Mouse (Mus musculus) limb, embryonic 13.5 days (tissue): ENCODE measurements around the gene Klf2. TPM values are rescaled to one million over a fixed set of nuclear protein-coding genes. Genes with fewer than 3 reads are reported as not detected.

Source experiments
- ATAC-seq: fragments of 200-750 bp; cut with Nextera tagmentation; 2 replicates; pipeline ENCODE4 v1.8.0; 2017; ENCODE audit warnings: low read depth, moderate number of reproducible peaks, moderate TSS enrichment; ENCODE audit not compliant: low FRiP score
- H3K27ac ChIP-seq: fragments of 300-500 bp; sonication (generic); 2 replicates; pipeline ENCODE4 v1.5.1; 2015; ENCODE audit warnings: inconsistent platforms, mild to moderate bottlenecking, moderate library complexity
- H3K27me3 ChIP-seq: fragments of 300-500 bp; sonication (generic); 2 replicates; pipeline ENCODE4 v1.6.1; 2015; ENCODE audit warnings: mild to moderate bottlenecking, inconsistent platforms
- H3K36me3 ChIP-seq: fragments of 300-500 bp; sonication (generic); 2 replicates; pipeline ENCODE4 v1.6.1; 2015; ENCODE audit warnings: inconsistent platforms, mild to moderate bottlenecking, moderate library complexity
- H3K4me1 ChIP-seq: fragments of 300-500 bp; sonication (generic); 2 replicates; pipeline ENCODE4 v1.6.1; 2015; ENCODE audit warnings: inconsistent platforms
- H3K4me2 ChIP-seq: fragments of 300-500 bp; sonication (generic); replicated peaks from 2 replicates; pipeline ENCODE4 v1.6.1; 2015; ENCODE audit warnings: inconsistent platforms, mild to moderate bottlenecking, moderate library complexity
- H3K4me3 ChIP-seq: fragments of 300-500 bp; sonication (generic); 2 replicates; pipeline ENCODE4 v1.5.1; 2015; ENCODE audit warnings: moderate library complexity, mild to moderate bottlenecking, inconsistent platforms
- H3K9ac ChIP-seq: fragments of 300-500 bp; sonication (generic); 2 replicates; pipeline ENCODE4 v1.6.1; 2015; ENCODE audit warnings: mild to moderate bottlenecking, inconsistent platforms
- H3K9me3 ChIP-seq: fragments of 300-500 bp; sonication (generic); 2 replicates; pipeline ENCODE4 v1.6.1; 2016; ENCODE audit warnings: inconsistent platforms
- WGBS: fragments of 180-500 bp; shearing (Covaris S2); methylation state at CpG from one replicate; pipeline ENCODE4 v1.1.7; 2015; 5-methylcytosine and 5-hydroxymethylcytosine counted together
- polyA plus RNA-seq: library from polyadenylated mRNA; unstranded; fragments of >200 nt; fragmentation: Nextera tagmentation; extraction: Ambion mirVana; gene quantifications from 2 replicates; pipeline ENCODE4 v1.2.1, GENCODE M21; 2015

Klf2 gene
- polyA plus RNA-seq, 1 experiment from 2014 or later = 8.9 TPM

- WGBS = 59% methylated on average over 6 of the region's 6 CpGs
- no peak for ATAC-seq
- Histone ChIP-seq H3K4me3 (no peak overlapping the region), H3K9ac (no peak overlapping the region), H3K36me3 (no peaks in the 10 kb centered on the region), H3K4me1 (peaks cover 23% of the 10 kb centered on the region), H3K27ac (no peak overlapping the region), H3K4me2 (no peak overlapping the region), H3K9me3 (no peaks in the 10 kb centered on the region), H3K27me3 (peaks cover 50% of the 10 kb centered on the region)
Observed at GRCm38 (mm10) chr8:72323131-72323725, 4.4 kb downstream of the Klf2 start.

- no peak for ATAC-seq
- no peaks in the 10 kb centered on the region for H3K36me3 ChIP-seq
- no peak overlapping the region for H3K27ac ChIP-seq
- no peak overlapping the region for H3K4me3 ChIP-seq
- H3K9ac ChIP-seq = no peak overlapping the region
- peaks cover 23% of the 10 kb centered on the region for H3K4me1 ChIP-seq
- peaks cover 45% of the 10 kb centered on the region for H3K27me3 ChIP-seq
- WGBS = 82% methylated on average over 10 of the region's 10 CpGs
- H3K4me2 ChIP-seq = no peak overlapping the region
- no peaks in the 10 kb centered on the region for H3K9me3 ChIP-seq
Observed at GRCm38 (mm10) chr8:72324036-72324706, 5.3 kb downstream of the Klf2 start.

- ATAC-seq = no peak; the same call in 1 of the 2 replicates
- no peak overlapping the region for H3K4me3 ChIP-seq
- H3K27ac ChIP-seq = no peak overlapping the region
- H3K4me2 ChIP-seq = no peak overlapping the region
- 64% methylated on average over 2 of the region's 2 CpGs for WGBS
- H3K9me3 ChIP-seq = no peaks in the 10 kb centered on the region
- H3K4me1 ChIP-seq = peaks cover 18% of the 10 kb centered on the region
- no peaks in the 10 kb centered on the region for H3K36me3 ChIP-seq
- peaks cover 40% of the 10 kb centered on the region for H3K27me3 ChIP-seq
- H3K9ac ChIP-seq = no peak overlapping the region
Observed at GRCm38 (mm10) chr8:72324708-72325107, 5.9 kb downstream of the Klf2 start.

- H3K4me1 ChIP-seq = no peaks in the 10 kb centered on the region
- H3K27me3 ChIP-seq = no peaks in the 10 kb centered on the region
- ATAC-seq = no peak
- no peak overlapping the region for H3K4me3 ChIP-seq
- H3K9me3 ChIP-seq = no peaks in the 10 kb centered on the region
- no peak overlapping the region for H3K9ac ChIP-seq
- no peak overlapping the region for H3K27ac ChIP-seq
- WGBS = 85% methylated on average over 3 of the region's 3 CpGs
- H3K36me3 ChIP-seq = no peaks in the 10 kb centered on the region
- no peak overlapping the region for H3K4me2 ChIP-seq
Observed at GRCm38 (mm10) chr8:72329116-72329515, 10.3 kb downstream of the Klf2 start.

- no peaks in the 10 kb centered on the region for H3K27me3 ChIP-seq
- H3K4me3 ChIP-seq = no peak overlapping the region
- no peak for ATAC-seq
- no peaks in the 10 kb centered on the region for H3K4me1 ChIP-seq
- 78% methylated on average over 6 of the region's 6 CpGs for WGBS
- H3K9me3 ChIP-seq = no peaks in the 10 kb centered on the region
- H3K27ac ChIP-seq = no peak overlapping the region
- H3K4me2 ChIP-seq = no peak overlapping the region
- H3K36me3 ChIP-seq = peaks cover 12% of the 10 kb centered on the region
- no peak overlapping the region for H3K9ac ChIP-seq
Observed at GRCm38 (mm10) chr8:72330806-72331516, 12.1 kb downstream of the Klf2 start.

GRCm38 (mm10) chr8:72331631-72332030 is 12.8 kb downstream of the Klf2 start:
- no peak overlapping the region for H3K4me2 ChIP-seq
- WGBS = 89% methylated on average over 4 of the region's 4 CpGs
- H3K27ac ChIP-seq = no peak overlapping the region
- H3K9ac ChIP-seq = no peak overlapping the region
- H3K36me3 ChIP-seq = peaks cover 19% of the 10 kb centered on the region
- H3K9me3 ChIP-seq = no peaks in the 10 kb centered on the region
- H3K4me3 ChIP-seq = no peak overlapping the region
- H3K27me3 ChIP-seq = no peaks in the 10 kb centered on the region
- ATAC-seq = no peak
- no peaks in the 10 kb centered on the region for H3K4me1 ChIP-seq

- H3K36me3 ChIP-seq = peaks cover 38% of the 10 kb centered on the region
- H3K9ac ChIP-seq = no peak overlapping the region
- H3K27ac ChIP-seq = no peak overlapping the region
- no peaks in the 10 kb centered on the region for H3K27me3 ChIP-seq
- H3K4me3 ChIP-seq = no peak overlapping the region
- 44% methylated on average over 3 of the region's 3 CpGs for WGBS
- no peaks in the 10 kb centered on the region for H3K9me3 ChIP-seq
- no peak for ATAC-seq
- H3K4me1 ChIP-seq = no peaks in the 10 kb centered on the region
- H3K4me2 ChIP-seq = no peak overlapping the region
Observed at GRCm38 (mm10) chr8:72333429-72334143, 14.8 kb downstream of the Klf2 start.

GRCm38 (mm10) chr8:72334144-72334641 is 15.4 kb downstream of the Klf2 start:
- WGBS = 77% methylated on average over 4 of the region's 4 CpGs
- H3K4me1 ChIP-seq = no peaks in the 10 kb centered on the region

GRCm38 (mm10) chr8:72336273-72336672 is 17.4 kb downstream of the Klf2 start:
- H3K36me3 ChIP-seq = peaks cover 65% of the 10 kb centered on the region
- H3K27me3 ChIP-seq = no peaks in the 10 kb centered on the region
- no peak overlapping the region for H3K9ac ChIP-seq
- no peak overlapping the region for H3K27ac ChIP-seq
- WGBS = 89% methylated on average over 2 of the region's 2 CpGs
- H3K9me3 ChIP-seq = no peaks in the 10 kb centered on the region
- no peaks in the 10 kb centered on the region for H3K4me1 ChIP-seq
- H3K4me2 ChIP-seq = no peak overlapping the region
- H3K4me3 ChIP-seq = no peak overlapping the region
- no peak for ATAC-seq

More at GRCm38 (mm10) chr8:72334144-72334641, 15.4 kb downstream of the Klf2 start:
- no peak for ATAC-seq
- Histone ChIP-seq H3K9ac (no peak overlapping the region), H3K4me3 (no peak overlapping the region), H3K4me2 (no peak overlapping the region), H3K9me3 (no peaks in the 10 kb centered on the region), H3K27me3 (no peaks in the 10 kb centered on the region), H3K36me3 (peaks cover 44% of the 10 kb centered on the region), H3K27ac (no peak overlapping the region)

- H3K27me3 ChIP-seq = no peaks in the 10 kb centered on the region
- H3K27ac ChIP-seq = no peak overlapping the region
- ATAC-seq = no peak
- no peak overlapping the region for H3K4me2 ChIP-seq
- no peaks in the 10 kb centered on the region for H3K9me3 ChIP-seq
- peaks cover 72% of the 10 kb centered on the region for H3K36me3 ChIP-seq
- H3K9ac ChIP-seq = no peak overlapping the region
- no peaks in the 10 kb centered on the region for H3K4me1 ChIP-seq
- H3K4me3 ChIP-seq = no peak overlapping the region
Observed at GRCm38 (mm10) chr8:72337034-72337433, 18.2 kb downstream of the Klf2 start.

GRCm38 (mm10) chr8:72342556-72343300 is 23.9 kb downstream of the Klf2 start:
- H3K4me3 ChIP-seq = no peak overlapping the region
- H3K4me2 ChIP-seq = no peak overlapping the region
- H3K4me1 ChIP-seq = no peaks in the 10 kb centered on the region
- no peaks in the 10 kb centered on the region for H3K27me3 ChIP-seq
- H3K27ac ChIP-seq = no peak overlapping the region
- WGBS = 89% methylated on average over 5 of the region's 5 CpGs
- no peak overlapping the region for H3K9ac ChIP-seq
- no peaks in the 10 kb centered on the region for H3K9me3 ChIP-seq
- H3K36me3 ChIP-seq = peaks cover 97% of the 10 kb centered on the region
- ATAC-seq = no peak
